Comparison of ENCODE assay signal across 9 mouse cellular contexts in genomic region chr11:101070987-101071386, GRCm38 (mm10). TPM values are rescaled to one million over a fixed set of nuclear protein-coding genes. Genes with fewer than 3 reads are reported as not detected.
DNase-seq lines count a peak whose midpoint lies in the region; ATAC-seq and TF ChIP-seq lines count a peak whose summit lies in the region.
"Had no signal": no experiment of that assay in that cellular context is flagged by ENCODE, and none has a peak within 500 bp of the region (broad histone marks: within the 10 kb centered on the region; RNA-seq: fewer than 3 reads in every experiment).

No protein-coding gene starts in this region.

- no peak for TF ChIP-seq CTCF in kidney, postnatal 0 days (IDR thresholded peaks at IDR 0.05; ENCODE audit: low read depth)

- no peaks in the 10 kb centered on the region for H3K9me3 ChIP-seq in kidney, postnatal 0 days (replicated peaks; ENCODE audit: low read length)
- H3K9me3 ChIP-seq in embryonic facial prominence, embryonic 13.5 days: no peaks in the 10 kb centered on the region
- no peaks in the 10 kb centered on the region for H3K9me3 ChIP-seq in hindbrain, embryonic 12.5 days (replicated peaks)
- no peaks in the 10 kb centered on the region for H3K9me3 ChIP-seq in midbrain, embryonic 12.5 days

- H3K4me3 ChIP-seq in kidney, postnatal 0 days (replicated peaks; ENCODE audit: low read depth, low read length): no peak overlapping the region
- H3K4me3 ChIP-seq in embryonic facial prominence, embryonic 13.5 days: no peak overlapping the region; the same call in 1 of the 2 replicates
- peak overlapping the region; percentile 80 for H3K4me3 ChIP-seq in hindbrain, embryonic 12.5 days
- H3K4me3 ChIP-seq in midbrain, embryonic 12.5 days: peak overlapping the region; percentile 85; the same call in 1 of the 2 replicates

- intact Hi-C loops in left cerebral cortex, postnatal 10 days (cut with DNase I): no loop called here

- H3K9ac ChIP-seq in kidney, postnatal 0 days (ENCODE audit: low read depth, low read length): 0 out of 2 replicates have a peak overlapping the region, but pooled peaks have one; percentile 13
- no peak overlapping the region for H3K9ac ChIP-seq in embryonic facial prominence, embryonic 13.5 days
- no peak overlapping the region; the same call in 1 of the 2 replicates for H3K9ac ChIP-seq in hindbrain, embryonic 12.5 days
- H3K9ac ChIP-seq in midbrain, embryonic 12.5 days (replicated peaks): peak overlapping the region; percentile 80; the same call in 1 of the 2 replicates

- H3K36me3 ChIP-seq in kidney, postnatal 0 days (ENCODE audit: insufficient read depth, low read length): no peaks in the 10 kb centered on the region
- no peaks in the 10 kb centered on the region for H3K36me3 ChIP-seq in embryonic facial prominence, embryonic 13.5 days
- no peaks in the 10 kb centered on the region for H3K36me3 ChIP-seq in hindbrain, embryonic 12.5 days
- no peaks in the 10 kb centered on the region for H3K36me3 ChIP-seq in midbrain, embryonic 12.5 days

- peak overlapping the region; percentile 95; the same call in 1 of the 2 replicates for H3K4me2 ChIP-seq in kidney, postnatal 0 days (ENCODE audit: low read length)
- H3K4me2 ChIP-seq in embryonic facial prominence, embryonic 13.5 days: peak overlapping the region; percentile 98
- peak overlapping the region; percentile 98 for H3K4me2 ChIP-seq in hindbrain, embryonic 12.5 days (replicated peaks)
- peak overlapping the region; percentile 99 for H3K4me2 ChIP-seq in midbrain, embryonic 12.5 days (replicated peaks)

- H3K27ac ChIP-seq in kidney, postnatal 0 days: no peak overlapping the region
- H3K27ac ChIP-seq in embryonic facial prominence, embryonic 13.5 days: no peak overlapping the region
- H3K27ac ChIP-seq in hindbrain, embryonic 12.5 days: no peak overlapping the region
- no peak overlapping the region for H3K27ac ChIP-seq in midbrain, embryonic 12.5 days (replicated peaks)

- no peaks in the 10 kb centered on the region for H3K27me3 ChIP-seq in kidney, postnatal 0 days (ENCODE audit: insufficient read depth, low read length)
- H3K27me3 ChIP-seq in embryonic facial prominence, embryonic 13.5 days: peaks cover 32% of the 10 kb centered on the region
- peaks cover 9% of the 10 kb centered on the region for H3K27me3 ChIP-seq in hindbrain, embryonic 12.5 days
- peaks cover 28% of the 10 kb centered on the region for H3K27me3 ChIP-seq in midbrain, embryonic 12.5 days

- DNase-seq in kidney, postnatal 0 days (ENCODE audit: low spot score): no peak
- no peak for DNase-seq in kidney, postnatal 4 days
- DNase-seq in left cerebral cortex, postnatal 10 days (ENCODE audit: extremely low spot score in 1 of 2, low spot score in 2 of 2): no peak
- no peak for DNase-seq in ovary, adult 18-20 months (ENCODE audit: low spot score)
- no peak for DNase-seq in thymus, postnatal 14 days
- DNase-seq: thymus, adult 2 months had no signal

- ATAC-seq in kidney, postnatal 0 days (replicated peaks; ENCODE audit: low FRiP score, low read depth): no peak
- ATAC-seq in embryonic facial prominence, embryonic 13.5 days (ENCODE audit: insufficient number of reproducible peaks, insufficient read depth, low FRiP score, low TSS enrichment, low read depth): no peak
- no peak for ATAC-seq in hindbrain, embryonic 12.5 days (ENCODE audit: low FRiP score)
- ATAC-seq in midbrain, embryonic 12.5 days (ENCODE audit: low FRiP score, low read depth): no peak

- peaks cover 5% of the 10 kb centered on the region for H3K4me1 ChIP-seq in kidney, postnatal 0 days (replicated peaks; ENCODE audit: insufficient read depth, low read length)
- peaks cover 21% of the 10 kb centered on the region for H3K4me1 ChIP-seq in embryonic facial prominence, embryonic 13.5 days
- H3K4me1 ChIP-seq in hindbrain, embryonic 12.5 days: peaks cover 12% of the 10 kb centered on the region
- peaks cover 18% of the 10 kb centered on the region for H3K4me1 ChIP-seq in midbrain, embryonic 12.5 days

- 76% methylated on average over 6 of the region's 6 CpGs for WGBS in kidney, postnatal 0 days
- WGBS in embryonic facial prominence, embryonic 13.5 days: 68% methylated on average over 6 of the region's 6 CpGs
- WGBS in hindbrain, embryonic 12.5 days: 73% methylated on average over 6 of the region's 6 CpGs
- 77% methylated on average over 6 of the region's 6 CpGs for WGBS in midbrain, embryonic 12.5 days

RNA-seq across cellular contexts. Expression of gene Naglu, which starts 1.2 kb away (rescaled TPM):
- polyA plus RNA-seq in kidney, postnatal 0 days (2015; fragmentation: Nextera tagmentation; extraction: Ambion mirVana): 26.5 and 28.0 TPM in 2 replicates
- 8.7 and 9.0 TPM in 2 replicates for polyA plus RNA-seq in embryonic facial prominence, embryonic 13.5 days (2015; fragmentation: Nextera tagmentation; extraction: Ambion mirVana)
- polyA plus RNA-seq in hindbrain, embryonic 12.5 days (2016; fragmentation: Nextera tagmentation; extraction: Ambion mirVana): 13.3 and 13.7 TPM in 2 replicates
- 10.9 and 11.1 TPM in 2 replicates for polyA plus RNA-seq in midbrain, embryonic 12.5 days (2016; fragmentation: Nextera tagmentation; extraction: Ambion mirVana)
- 10 to 100 TPM in 1 of 2 experiments, 1 to 10 TPM in 1; 9.4 to 10.2 TPM for total RNA-seq in left cerebral cortex, postnatal 10 days (2021)

RNA-seq across cellular contexts. Expression of gene Hsd17b1, which starts 7.2 kb away (rescaled TPM):
- polyA plus RNA-seq in kidney, postnatal 0 days (2015; fragmentation: Nextera tagmentation; extraction: Ambion mirVana): 0.13 and 0.42 TPM in 2 replicates
- polyA plus RNA-seq in embryonic facial prominence, embryonic 13.5 days (2015; fragmentation: Nextera tagmentation; extraction: Ambion mirVana): 0.15 TPM in 1 of 2 replicates, not detected in the other
- polyA plus RNA-seq in hindbrain, embryonic 12.5 days (2016; fragmentation: Nextera tagmentation; extraction: Ambion mirVana): 0.23 and 0.26 TPM in 2 replicates
- 0.22 and 0.31 TPM in 2 replicates for polyA plus RNA-seq in midbrain, embryonic 12.5 days (2016; fragmentation: Nextera tagmentation; extraction: Ambion mirVana)
- total RNA-seq in left cerebral cortex, postnatal 10 days (2021): under 1 TPM; 0.43 to 0.79 TPM

RNA-seq across cellular contexts. Expression of gene Coasy, which starts 11.4 kb away (rescaled TPM):
- polyA plus RNA-seq in kidney, postnatal 0 days (2015; fragmentation: Nextera tagmentation; extraction: Ambion mirVana): 55.3 and 55.9 TPM in 2 replicates
- polyA plus RNA-seq in embryonic facial prominence, embryonic 13.5 days (2015; fragmentation: Nextera tagmentation; extraction: Ambion mirVana): 40.8 and 43.8 TPM in 2 replicates
- 45.6 and 51.2 TPM in 2 replicates for polyA plus RNA-seq in hindbrain, embryonic 12.5 days (2016; fragmentation: Nextera tagmentation; extraction: Ambion mirVana)
- 51.7 and 53.9 TPM in 2 replicates for polyA plus RNA-seq in midbrain, embryonic 12.5 days (2016; fragmentation: Nextera tagmentation; extraction: Ambion mirVana)
- total RNA-seq in left cerebral cortex, postnatal 10 days (2021): 10 to 100 TPM; 32.3 to 32.4 TPM

RNA-seq across cellular contexts. Expression of gene Mlx, which starts 16.1 kb away (rescaled TPM):
- polyA plus RNA-seq in kidney, postnatal 0 days (2015; fragmentation: Nextera tagmentation; extraction: Ambion mirVana): 45.7 and 46.0 TPM in 2 replicates
- 46.8 and 50.9 TPM in 2 replicates for polyA plus RNA-seq in embryonic facial prominence, embryonic 13.5 days (2015; fragmentation: Nextera tagmentation; extraction: Ambion mirVana)
- polyA plus RNA-seq in hindbrain, embryonic 12.5 days (2016; fragmentation: Nextera tagmentation; extraction: Ambion mirVana): 62.1 and 62.4 TPM in 2 replicates
- polyA plus RNA-seq in midbrain, embryonic 12.5 days (2016; fragmentation: Nextera tagmentation; extraction: Ambion mirVana): 49.2 and 60.5 TPM in 2 replicates
- 10 to 100 TPM; 52.8 to 55.8 TPM for total RNA-seq in left cerebral cortex, postnatal 10 days (2021)

RNA-seq across cellular contexts. Expression of gene Psmc3ip, which starts 24.2 kb away (rescaled TPM):
- 23.2 and 26.4 TPM in 2 replicates for polyA plus RNA-seq in kidney, postnatal 0 days (2015; fragmentation: Nextera tagmentation; extraction: Ambion mirVana)
- polyA plus RNA-seq in embryonic facial prominence, embryonic 13.5 days (2015; fragmentation: Nextera tagmentation; extraction: Ambion mirVana): 43.5 and 46.1 TPM in 2 replicates
- 30.5 and 34.3 TPM in 2 replicates for polyA plus RNA-seq in hindbrain, embryonic 12.5 days (2016; fragmentation: Nextera tagmentation; extraction: Ambion mirVana)
- 41.7 and 42.4 TPM in 2 replicates for polyA plus RNA-seq in midbrain, embryonic 12.5 days (2016; fragmentation: Nextera tagmentation; extraction: Ambion mirVana)
- 1 to 10 TPM; 4.4 to 4.8 TPM for total RNA-seq in left cerebral cortex, postnatal 10 days (2021)

Comparison
In these comparisons a context has a peak if more than half of its experiments do, and no peak if none do; other contexts are left out.
1. H3K4me3 ChIP-seq: peak in hindbrain, embryonic 12.5 days (single experiment) and midbrain, embryonic 12.5 days (single experiment); none in kidney, postnatal 0 days (single experiment) and embryonic facial prominence, embryonic 13.5 days (single experiment).
2. H3K9ac ChIP-seq: peak in kidney, postnatal 0 days (single experiment) and midbrain, embryonic 12.5 days (single experiment); none in embryonic facial prominence, embryonic 13.5 days (single experiment) and hindbrain, embryonic 12.5 days (single experiment).
3. Peak in every context shown above with its lines, with median percentiles within 50 percentile points of each other: H3K4me2 ChIP-seq.